ENCODE assay signal across 15 mouse cellular contexts in genomic region chr13:69524158-69524530, GRCm38 (mm10). TPM values are rescaled to one million over a fixed set of nuclear protein-coding genes. Genes with fewer than 3 reads are reported as not detected.
DNase-seq lines count a peak whose midpoint lies in the region; ATAC-seq and TF ChIP-seq lines count a peak whose summit lies in the region.
"Had no signal": no experiment of that assay in that cellular context is flagged by ENCODE, and none has a peak within 500 bp of the region (broad histone marks: within the 10 kb centered on the region; RNA-seq: fewer than 3 reads in every experiment).

No protein-coding gene starts in this region.

- H3K36me3 ChIP-seq in heart, embryonic 13.5 days: 0 out of 2 replicates have a peak, but pooled peaks cover 2% of the 10 kb centered on the region
- H3K36me3 ChIP-seq in midbrain, embryonic 13.5 days: no peaks in the 10 kb centered on the region
- no peaks in the 10 kb centered on the region for H3K36me3 ChIP-seq in midbrain, postnatal 0 days (ENCODE audit: insufficient read depth, low read length)
- H3K36me3 ChIP-seq in myocyte (ENCODE audit: control insufficient read depth, insufficient read depth): no peaks in the 10 kb centered on the region
- H3K36me3 ChIP-seq: forebrain, embryonic 15.5 days; neural tube, embryonic 15.5 days had no signal

- no peaks in the 10 kb centered on the region for H3K27me3 ChIP-seq in heart, embryonic 13.5 days (replicated peaks)
- H3K27me3 ChIP-seq in midbrain, embryonic 13.5 days: no peaks in the 10 kb centered on the region
- no peaks in the 10 kb centered on the region for H3K27me3 ChIP-seq in midbrain, postnatal 0 days (ENCODE audit: insufficient read depth, low read length)
- no peaks in the 10 kb centered on the region for H3K27me3 ChIP-seq in myocyte (ENCODE audit: control insufficient read depth, insufficient read depth, insufficient read length)
- H3K27me3 ChIP-seq: forebrain, embryonic 15.5 days; megakaryocyte, embryonic 14.5 days; neural tube, embryonic 15.5 days had no signal

- intact Hi-C loops in heart, postnatal 25 days (cut with DNase I): no loop called here

- H3ac ChIP-seq in myocyte (ENCODE audit: control insufficient read depth, insufficient read length): no peak overlapping the region

- no peak overlapping the region for H3K4me2 ChIP-seq in heart, embryonic 13.5 days
- H3K4me2 ChIP-seq in midbrain, embryonic 13.5 days (replicated peaks): no peak overlapping the region
- H3K4me2 ChIP-seq in midbrain, postnatal 0 days (ENCODE audit: low read depth, low read length, poor library complexity, severe bottlenecking): no peak overlapping the region
- H3K4me2 ChIP-seq in myocyte (ENCODE audit: low read depth): peak overlapping the region; percentile 19
- H3K4me2 ChIP-seq: forebrain, embryonic 15.5 days; hindbrain, embryonic 14.5 days; neural tube, embryonic 15.5 days had no signal

- no peak for DNase-seq in heart, postnatal 25 days (ENCODE audit: low spot score)
- DNase-seq in midbrain, postnatal 0 days (ENCODE audit: low spot score): no peak
- DNase-seq in kidney, postnatal 36 days: peak; percentile 71 to 81
- no peak for DNase-seq in lung, postnatal 14 days
- DNase-seq: adrenal gland, postnatal 14 days; heart, adult 11 months had no signal

- no peak for TF ChIP-seq CTCF in midbrain, postnatal 0 days (IDR thresholded peaks at IDR 0.05)

- H3K9me3 ChIP-seq in heart, embryonic 13.5 days: no peaks in the 10 kb centered on the region
- H3K9me3 ChIP-seq in midbrain, embryonic 13.5 days: no peaks in the 10 kb centered on the region
- no peaks in the 10 kb centered on the region for H3K9me3 ChIP-seq in midbrain, postnatal 0 days (ENCODE audit: low read length)
- H3K9me3 ChIP-seq: forebrain, embryonic 15.5 days; megakaryocyte, embryonic 14.5 days; neural tube, embryonic 15.5 days had no signal

- no peak overlapping the region for H3K4me3 ChIP-seq in heart, embryonic 13.5 days
- no peak overlapping the region for H3K4me3 ChIP-seq in midbrain, embryonic 13.5 days (replicated peaks)
- no peak overlapping the region for H3K4me3 ChIP-seq in midbrain, postnatal 0 days (ENCODE audit: low read depth, low read length)
- H3K4me3 ChIP-seq in myocyte: no peak overlapping the region
- H3K4me3 ChIP-seq: forebrain, embryonic 15.5 days; gastrocnemius, adult 2 months; megakaryocyte, embryonic 14.5 days; neural tube, embryonic 15.5 days had no signal

- 55% methylated on average over 2 of the region's 2 CpGs for WGBS in heart, embryonic 13.5 days
- WGBS in midbrain, embryonic 13.5 days: 82% methylated on average over 2 of the region's 2 CpGs
- 65% methylated on average over 2 of the region's 2 CpGs for WGBS in midbrain, postnatal 0 days

- no peak for TF ChIP-seq POLR2A in myocyte (IDR thresholded peaks at IDR 0.05; ENCODE audit: insufficient read length, low read depth)

- ATAC-seq in heart, embryonic 13.5 days (ENCODE audit: extremely low read depth, insufficient number of reproducible peaks, low FRiP score, low TSS enrichment): no peak
- no peak for ATAC-seq in midbrain, embryonic 13.5 days
- no peak for ATAC-seq in midbrain, postnatal 0 days (ENCODE audit: low FRiP score)
- ATAC-seq: forebrain, embryonic 15.5 days; intestine, postnatal 0 days had no signal

- H3K9ac ChIP-seq in heart, embryonic 13.5 days: peak overlapping the region; percentile 20; the same call in 1 of the 2 replicates
- 0 out of 2 replicates have a peak overlapping the region, but pooled peaks have one; percentile 3 for H3K9ac ChIP-seq in midbrain, embryonic 13.5 days (replicated peaks)
- no peak overlapping the region for H3K9ac ChIP-seq in midbrain, postnatal 0 days (replicated peaks; ENCODE audit: low read length, poor library complexity, severe bottlenecking)
- H3K9ac ChIP-seq: forebrain, embryonic 15.5 days; hindbrain, embryonic 14.5 days; neural tube, embryonic 15.5 days had no signal

- no peak overlapping the region for H3K27ac ChIP-seq in heart, embryonic 13.5 days (replicated peaks)
- no peak overlapping the region for H3K27ac ChIP-seq in midbrain, embryonic 13.5 days
- H3K27ac ChIP-seq in midbrain, postnatal 0 days (ENCODE audit: low read depth, low read length): no peak overlapping the region
- H3K27ac ChIP-seq: forebrain, embryonic 15.5 days; gastrocnemius, adult 2 months; hindbrain, embryonic 14.5 days; neural tube, embryonic 15.5 days had no signal

- peaks cover 100% of the 10 kb centered on the region for H3K79me2 ChIP-seq in myocyte (ENCODE audit: control insufficient read depth, insufficient read depth)

- peaks cover 84% of the 10 kb centered on the region for H3K4me1 ChIP-seq in heart, embryonic 13.5 days
- peaks cover 89% of the 10 kb centered on the region for H3K4me1 ChIP-seq in midbrain, embryonic 13.5 days (replicated peaks)
- peaks cover 7% of the 10 kb centered on the region for H3K4me1 ChIP-seq in midbrain, postnatal 0 days (ENCODE audit: insufficient read depth, low read length)

TF ChIP-seq in myocyte, 11 proteins besides CTCF, POLR2A, EP300 and RAD21:
- TF ChIP-seq TCF3 (IDR thresholded peaks at IDR 0.05; ENCODE audit: insufficient read length, low read depth) (no peak), REST (IDR thresholded peaks at IDR 0.05; ENCODE audit: insufficient read depth, insufficient read length) (no peak), MYOG (IDR thresholded peaks at IDR 0.05; ENCODE audit: control insufficient read depth in 1 of 3, insufficient read depth in 1 of 3, insufficient read length in 2 of 3, low read depth in 2 of 3) (no peak), MYOD1 (IDR thresholded peaks at IDR 0.05; ENCODE audit: control insufficient read depth in 1 of 3, insufficient read length in 2 of 3, low read depth in 2 of 3) (no peak), TCF12 (IDR thresholded peaks at IDR 0.05; ENCODE audit: insufficient read depth, poor library complexity, severe bottlenecking) (no peak), POLR2AphosphoS2 (IDR thresholded peaks at IDR 0.05; ENCODE audit: insufficient read length, low read depth) (no peak), MAX (IDR thresholded peaks at IDR 0.05; ENCODE audit: low read depth) (no peak), SRF (IDR thresholded peaks at IDR 0.05; ENCODE audit: control insufficient read depth, insufficient read length, low read depth) (no peak), USF1 (IDR thresholded peaks at IDR 0.05; ENCODE audit: low read depth) (no peak), CEBPB (IDR thresholded peaks at IDR 0.05; ENCODE audit: insufficient read depth, poor library complexity, severe bottlenecking) (no peak), E2F4 (IDR thresholded peaks at IDR 0.05; ENCODE audit: insufficient read depth) (no peak)

RNA-seq across cellular contexts. Expression of gene Nsun2, which starts 9.4 kb away (rescaled TPM):
- polyA plus RNA-seq in heart, embryonic 13.5 days (2015; fragmentation: Nextera tagmentation; extraction: Ambion mirVana): 65.9 and 69.9 TPM in 2 replicates
- total RNA-seq in heart, postnatal 25 days (2021): 10 to 100 TPM; 33.5 to 38.2 TPM
- polyA plus RNA-seq in midbrain, embryonic 13.5 days (2015; fragmentation: Nextera tagmentation; extraction: Ambion mirVana): 74.1 and 76.7 TPM in 2 replicates
- 51.1 and 60.3 TPM in 2 replicates for total RNA-seq in midbrain, postnatal 0 days (2014; rRNA removed)
- 56.7 and 60.2 TPM in 2 replicates for polyA plus RNA-seq in midbrain, postnatal 0 days (2015; fragmentation: Nextera tagmentation; extraction: Ambion mirVana)
- 60.4 TPM for polyA plus RNA-seq in myocyte (2012; fragmentation: generic; extraction: Trizol)

RNA-seq across cellular contexts. Expression of gene Tent4a, which starts 10.3 kb away (rescaled TPM):
- 2.7 and 3.2 TPM in 2 replicates for polyA plus RNA-seq in heart, embryonic 13.5 days (2015; fragmentation: Nextera tagmentation; extraction: Ambion mirVana)
- 10 to 100 TPM; 12.0 to 12.6 TPM for total RNA-seq in heart, postnatal 25 days (2021)
- 5.8 and 7.1 TPM in 2 replicates for polyA plus RNA-seq in midbrain, embryonic 13.5 days (2015; fragmentation: Nextera tagmentation; extraction: Ambion mirVana)
- total RNA-seq in midbrain, postnatal 0 days (2014; rRNA removed): 26.1 TPM in 2 replicates
- 4.5 and 5.2 TPM in 2 replicates for polyA plus RNA-seq in midbrain, postnatal 0 days (2015; fragmentation: Nextera tagmentation; extraction: Ambion mirVana)
- polyA plus RNA-seq in myocyte (2012; fragmentation: generic; extraction: Trizol): 12.1 TPM

Comparison
In these comparisons a context has a peak if more than half of its experiments do, and no peak if none do; other contexts are left out.
1. DNase-seq: peak in kidney, postnatal 36 days (2 of 2); none in heart, postnatal 25 days (single experiment), midbrain, postnatal 0 days (single experiment) and lung, postnatal 14 days (single experiment).